Mouse (Mus musculus) spleen, adult 2 months (tissue): ENCODE data around the gene Gpr3. TPM values are rescaled to one million over a fixed set of nuclear protein-coding genes. Genes with fewer than 3 reads are reported as not detected.

Experiments used
- DNase-seq, 2 experiments: peaks; one replicate each; pipeline versions ENCODE4 v3.0.0 to v3.0.0-alpha.2; 2012 to 2021; ENCODE audit warnings: low spot score in 2 of 2, low read depth in 1 of 2
- H3K27ac ChIP-seq: fragments of 200-500 bp; 2 replicates; pipeline ENCODE4 v1.5.1; 2012; ENCODE audit warnings: low read length, inconsistent platforms; ENCODE audit not compliant: insufficient read depth
- H3K27me3 ChIP-seq: fragments of 200-500 bp; 2 replicates; pipeline ENCODE4 v1.6.1; 2012; ENCODE audit warnings: mild to moderate bottlenecking, moderate library complexity, low read length, inconsistent platforms; ENCODE audit not compliant: control insufficient read depth, insufficient read depth
- H3K36me3 ChIP-seq: fragments of 200-500 bp; 2 replicates; pipeline ENCODE4 v1.6.1; 2012; ENCODE audit warnings: mild to moderate bottlenecking, low read length, inconsistent platforms; ENCODE audit not compliant: control insufficient read depth, insufficient read depth
- H3K4me1 ChIP-seq: fragments of 200-500 bp; 2 replicates; pipeline ENCODE4 v1.6.1; 2011; ENCODE audit warnings: inconsistent platforms; ENCODE audit not compliant: control insufficient read depth, insufficient read depth, insufficient read length
- H3K4me3 ChIP-seq: fragments of 200-500 bp; 2 replicates; pipeline ENCODE4 v1.5.1; 2011; ENCODE audit warnings: mild to moderate bottlenecking, inconsistent platforms; ENCODE audit not compliant: insufficient read depth, insufficient read length; ENCODE audit errors: extremely low read depth
- CTCF ChIP-seq: fragments of 200-500 bp; IDR thresholded peaks from 2 replicates; pipeline ENCODE4 v1.5.1; 2011; ENCODE audit warnings: mild to moderate bottlenecking, inconsistent platforms; ENCODE audit not compliant: insufficient read depth, insufficient read length, insufficient replicate concordance; ENCODE audit errors: extremely low read depth
- POLR2A ChIP-seq: fragments of 200-500 bp; IDR thresholded peaks from 2 replicates; pipeline ENCODE4 v1.6.1; 2011; ENCODE audit warnings: low read depth, low read length, inconsistent platforms
- WGBS: fragments of 180-500 bp; shearing (Covaris S2); methylation state at CpG from one replicate; pipeline ENCODE4 v1.1.7; 2018; 5-methylcytosine and 5-hydroxymethylcytosine counted together
- polyA plus RNA-seq: library from polyadenylated mRNA; depleted of rRNA; stranded (reverse); fragments of >200 nt; gene quantifications from 2 replicates; pipeline ENCODE4 v1.2.3, GENCODE M21; 2012

Gpr3 gene
- polyA plus RNA-seq, 1 experiment, result 0.02 TPM

- Histone ChIP-seq H3K4me1 (peaks cover 14% of the 10 kb centered on the region), H3K36me3 (no peaks in the 10 kb centered on the region), H3K4me3 (no peak overlapping the region), H3K27ac (no peak overlapping the region), H3K27me3 (no peaks in the 10 kb centered on the region)
- TF ChIP-seq CTCF (no peak), POLR2A (no peak)
- WGBS, result 78% methylated on average over 13 of the region's 13 CpGs
- no peak for DNase-seq
Observed at GRCm38 (mm10) chr4:133243538-133243937, 31.2 kb upstream of the Gpr3 start.

GRCm38 (mm10) chr4:133242710-133243109 is 30.4 kb upstream of the Gpr3 start:
- WGBS, result 87% methylated on average over 9 of the region's 9 CpGs
- Histone ChIP-seq H3K4me1 (peaks cover 9% of the 10 kb centered on the region), H3K4me3 (no peak overlapping the region), H3K27me3 (no peaks in the 10 kb centered on the region), H3K36me3 (no peaks in the 10 kb centered on the region), H3K27ac (no peak overlapping the region)
- DNase-seq, result no peak
- TF ChIP-seq CTCF (no peak), POLR2A (no peak)

- H3K27me3 ChIP-seq, result no peaks in the 10 kb centered on the region
- DNase-seq, result no peak
- H3K4me3 ChIP-seq, result peak overlapping the region; percentile 21; the same call in 1 of the 2 replicates
- TF ChIP-seq POLR2A (no peak), CTCF (no peak)
- H3K4me1 ChIP-seq, result peaks cover 9% of the 10 kb centered on the region
- no peak overlapping the region for H3K27ac ChIP-seq
- WGBS, result 43% methylated on average over 11 of the region's 11 CpGs
- no peaks in the 10 kb centered on the region for H3K36me3 ChIP-seq
Observed at GRCm38 (mm10) chr4:133241910-133242309, 29.6 kb upstream of the Gpr3 start.

- 1% methylated on average over 78 of the region's 78 CpGs for WGBS
- H3K27ac ChIP-seq, result peak overlapping the region; percentile 71
- H3K4me3 ChIP-seq, result peak overlapping the region; percentile 61
- no peaks in the 10 kb centered on the region for H3K27me3 ChIP-seq
- peaks cover 9% of the 10 kb centered on the region for H3K4me1 ChIP-seq
- no peaks in the 10 kb centered on the region for H3K36me3 ChIP-seq
- TF ChIP-seq POLR2A (peak; percentile 49; the same call in 1 of the 2 replicates), CTCF (no peak)
- peak; percentile 71 to 83 for DNase-seq
Observed at GRCm38 (mm10) chr4:133240934-133241908, 28.9 kb upstream of the Gpr3 start.

- Histone ChIP-seq H3K4me1 (peaks cover 9% of the 10 kb centered on the region), H3K27ac (peak within 1 kb of the TSS; percentile 71), H3K36me3 (no peaks in the 10 kb centered on the region), H3K4me3 (peak within 1 kb of the TSS; percentile 61), H3K27me3 (no peaks in the 10 kb centered on the region)
- 25% methylated on average over 16 of the region's 16 CpGs for WGBS
- no peak for TF ChIP-seq POLR2A
- no peak for TF ChIP-seq CTCF
- peak in 1 of 2 experiments; percentile 10 for DNase-seq
Observed at GRCm38 (mm10) chr4:133240490-133240921, 28.2 kb upstream of the Gpr3 start, which contains the start of gene Map3k6. TSS of gene Map3k6 (plus strand) at chr4:133240818.

GRCm38 (mm10) chr4:133237911-133238310 is 25.6 kb upstream of the Gpr3 start:
- Histone ChIP-seq H3K4me1 (peaks cover 9% of the 10 kb centered on the region), H3K36me3 (no peaks in the 10 kb centered on the region), H3K4me3 (no peak overlapping the region), H3K27me3 (no peaks in the 10 kb centered on the region), H3K27ac (no peak overlapping the region)
- peak; percentile 40 to 51 for DNase-seq
- 3% methylated on average over 4 of the region's 4 CpGs for WGBS
- TF ChIP-seq POLR2A (no peak), CTCF (no peak)
